In the genomic region with DNA sequence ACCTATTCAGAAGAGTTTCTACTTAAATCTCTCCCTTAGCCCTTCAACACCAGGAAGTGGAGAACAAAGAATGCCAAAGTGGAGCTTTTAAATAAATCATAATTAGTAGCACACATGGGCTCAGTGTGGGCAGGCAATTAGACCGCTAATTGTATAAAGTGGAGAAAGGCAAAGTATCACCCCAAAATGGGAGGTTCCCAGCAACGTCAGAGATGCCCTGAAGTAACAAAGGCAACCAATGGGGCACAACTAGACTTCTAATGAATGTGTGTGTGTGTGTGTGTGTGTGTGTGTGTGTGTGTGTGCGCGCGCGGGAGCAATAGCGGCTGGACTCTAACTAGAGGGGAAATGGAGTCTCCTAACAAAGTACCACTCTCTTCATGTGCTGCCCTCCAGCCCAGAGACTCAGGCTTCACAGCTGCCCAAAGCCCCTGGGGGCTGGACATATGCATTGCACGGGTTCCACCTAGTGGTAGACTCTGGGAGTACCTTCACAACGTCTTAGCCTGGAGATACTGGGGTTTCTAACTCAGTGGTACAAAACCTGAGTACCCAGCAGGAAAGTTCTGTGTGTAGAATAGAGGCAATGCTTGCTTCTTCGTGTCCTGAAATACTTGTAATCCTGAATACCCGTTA, we compare ENCODE assay signal across 8 mouse cellular contexts.
DNase-seq lines count a peak whose midpoint lies in the region; ATAC-seq and TF ChIP-seq lines count a peak whose summit lies in the region.

No protein-coding gene starts in this region.

- no peak for DNase-seq in Patski (ENCODE audit: low read depth, low spot score)
- DNase-seq in c-Kit-positive CD71-positive TER-119-positive erythroid progenitor cells, embryonic 14.5 days (ENCODE audit: low spot score), result peak; percentile 5
- DNase-seq in forebrain, embryonic 11.5 days (ENCODE audit: low spot score), result peak; percentile 88
- DNase-seq in hindbrain, embryonic 11.5 days (ENCODE audit: low spot score), result peak; percentile 94
- peak; percentile 51 for DNase-seq in layer of hippocampus, adult 9-10 months (ENCODE audit: low spot score)
- peak; percentile 67 for DNase-seq in lung, postnatal 14 days
- DNase-seq in right cerebral cortex, postnatal 14 days, result peak; percentile 81

- H3K4me1 ChIP-seq in forebrain, embryonic 11.5 days (replicated peaks; ENCODE audit: control insufficient read depth, insufficient read depth, low read length), result no peaks in the 10 kb centered on the region
- no peaks in the 10 kb centered on the region for H3K4me1 ChIP-seq in hindbrain, embryonic 11.5 days (replicated peaks; ENCODE audit: control insufficient read depth, insufficient read depth, low read length)

- no peaks in the 10 kb centered on the region for H3K9me3 ChIP-seq in forebrain, embryonic 11.5 days (ENCODE audit: control insufficient read depth, low read length)
- no peaks in the 10 kb centered on the region for H3K9me3 ChIP-seq in hindbrain, embryonic 11.5 days (ENCODE audit: control insufficient read depth, low read length)

- H3K36me3 ChIP-seq in forebrain, embryonic 11.5 days (ENCODE audit: control insufficient read depth, insufficient read depth, low read length), result no peaks in the 10 kb centered on the region
- no peaks in the 10 kb centered on the region for H3K36me3 ChIP-seq in hindbrain, embryonic 11.5 days (ENCODE audit: control insufficient read depth, insufficient read depth, low read length)

- no peak overlapping the region for H3K9ac ChIP-seq in forebrain, embryonic 11.5 days (ENCODE audit: low read length)
- no peak overlapping the region for H3K9ac ChIP-seq in hindbrain, embryonic 11.5 days (ENCODE audit: low read depth, low read length)

- POLR2A ChIA-PET in Patski (lab: Charles Lee), result no interaction called here

- H3K27me3 ChIP-seq in Patski, result peaks cover 28% of the 10 kb centered on the region
- no peaks in the 10 kb centered on the region; the same call in 1 of the 2 replicates for H3K27me3 ChIP-seq in forebrain, embryonic 11.5 days (ENCODE audit: control insufficient read depth, insufficient read depth, low read length)
- H3K27me3 ChIP-seq in hindbrain, embryonic 11.5 days (ENCODE audit: control insufficient read depth, insufficient read depth, low read length), result no peaks in the 10 kb centered on the region

- no peak overlapping the region for H3K4me3 ChIP-seq in forebrain, embryonic 11.5 days (ENCODE audit: low read depth, low read length)
- H3K4me3 ChIP-seq in hindbrain, embryonic 11.5 days (ENCODE audit: low read depth, low read length), result no peak overlapping the region

- ATAC-seq in Patski, result peak; percentile 71
- peak; percentile 92 for ATAC-seq in forebrain, embryonic 11.5 days (replicated peaks; ENCODE audit: low FRiP score)
- ATAC-seq in hindbrain, embryonic 11.5 days (ENCODE audit: low FRiP score), result peak; percentile 84
- ATAC-seq in megakaryocyte-erythroid progenitor cell, adult 5-6 weeks (replicated peaks; ENCODE audit: low FRiP score, low TSS enrichment, poor library complexity, severe bottlenecking), result no peak

- 11% methylated on average over 11 of the region's 11 CpGs for WGBS in forebrain, embryonic 11.5 days
- 31% methylated on average over 11 of the region's 11 CpGs for WGBS in hindbrain, embryonic 11.5 days

- peak; percentile 81 for TF ChIP-seq CTCF in Patski (IDR thresholded peaks at IDR 0.05)

- in situ Hi-C loops in Patski (cut with MboI; ENCODE audit: low pct_unique_long_range_greater_than_20kb), result no loop called here

- CTCF ChIA-PET in Patski (lab: Charles Lee), result interaction anchor here (0.6 kb wide), 1 partner anchor 246 kb away, joined by 3 read pairs; no protein-coding TSS in a partner anchor

- no peak overlapping the region for H3K27ac ChIP-seq in forebrain, embryonic 11.5 days (ENCODE audit: low read depth, low read length)
- H3K27ac ChIP-seq in hindbrain, embryonic 11.5 days (ENCODE audit: low read depth, low read length), result no peak overlapping the region

- no peak overlapping the region for H3K4me2 ChIP-seq in forebrain, embryonic 11.5 days (ENCODE audit: low read depth, low read length, severe bottlenecking)
- no peak overlapping the region for H3K4me2 ChIP-seq in hindbrain, embryonic 11.5 days (replicated peaks; ENCODE audit: low read depth, low read length)
